Mouse (Mus musculus): ENCODE results near the gene Add2. TPM values are rescaled to one million over a fixed set of nuclear protein-coding genes. Genes with fewer than 3 reads are reported as not detected.

The Add2 gene
- polyA plus RNA-seq, 1 experiment, result 0.46 TPM

DNA sequence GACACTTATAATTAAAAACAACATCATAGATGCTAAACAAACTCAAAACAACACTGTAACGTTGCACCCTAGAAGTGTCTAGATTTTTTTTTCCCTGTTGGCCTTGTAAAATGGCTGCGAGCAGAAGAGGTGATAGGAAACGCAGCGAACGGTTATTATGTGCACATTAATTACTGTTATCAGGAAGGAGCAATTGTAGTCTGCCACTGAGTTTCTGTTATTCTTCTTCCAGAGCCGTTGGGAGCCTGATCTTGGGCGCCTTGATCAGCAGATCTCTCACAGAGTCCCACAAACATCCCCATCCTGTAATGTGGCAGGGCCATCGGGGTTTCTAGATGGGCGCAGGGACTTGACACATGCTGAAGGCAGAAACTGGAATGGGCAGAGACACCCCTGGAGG lies 137.9 kb downstream of the Add2 start:
- no peaks in the 10 kb centered on the region for H3K9me3 ChIP-seq
- H3K4me1 ChIP-seq, result no peaks in the 10 kb centered on the region
- TF ChIP-seq GATA1 (IDR thresholded peaks at IDR 0.05; ENCODE audit: borderline replicate concordance, low read length) (no peak), FLI1 (IDR thresholded peaks at IDR 0.05; ENCODE audit: low read length) (no peak)
- peaks cover 22% of the 10 kb centered on the region for H3K27me3 ChIP-seq (replicated peaks)
- H3K36me3 ChIP-seq (replicated peaks; ENCODE audit: low read length), result no peaks in the 10 kb centered on the region
- H3K4me3 ChIP-seq (replicated peaks), result no peak overlapping the region

DNA sequence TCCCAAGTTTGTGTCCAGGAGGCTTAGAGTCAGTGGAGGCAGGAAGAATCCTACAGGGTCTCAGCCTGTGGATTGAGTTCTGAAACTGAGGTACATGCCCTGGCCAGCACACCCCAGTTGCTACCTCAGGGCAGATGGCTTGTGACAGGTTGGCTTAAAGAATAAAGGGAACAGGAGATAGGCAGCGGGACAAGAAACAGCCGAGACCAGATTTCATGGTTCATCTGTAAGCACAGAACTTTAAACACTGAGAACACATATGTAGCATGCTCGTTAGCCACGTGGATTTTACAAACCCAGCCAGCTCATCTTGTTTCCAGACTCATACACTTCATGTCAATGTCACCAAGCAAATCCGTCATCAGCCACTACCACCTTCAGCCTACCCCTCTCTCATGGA lies 139.4 kb downstream of the Add2 start:
- H3K36me3 ChIP-seq (replicated peaks; ENCODE audit: low read length), result no peaks in the 10 kb centered on the region
- H3K9me3 ChIP-seq, result no peaks in the 10 kb centered on the region
- TF ChIP-seq FLI1 (IDR thresholded peaks at IDR 0.05; ENCODE audit: low read length) (no peak), GATA1 (IDR thresholded peaks at IDR 0.05; ENCODE audit: borderline replicate concordance, low read length) (no peak)
- H3K27me3 ChIP-seq (replicated peaks), result peaks cover 22% of the 10 kb centered on the region
- H3K4me1 ChIP-seq, result no peaks in the 10 kb centered on the region
- H3K4me3 ChIP-seq (replicated peaks), result no peak overlapping the region

- peaks cover 22% of the 10 kb centered on the region for H3K27me3 ChIP-seq (replicated peaks)
- no peaks in the 10 kb centered on the region for H3K4me1 ChIP-seq
- no peak overlapping the region for H3K4me3 ChIP-seq (replicated peaks)
- H3K9me3 ChIP-seq, result no peaks in the 10 kb centered on the region
- no peaks in the 10 kb centered on the region for H3K36me3 ChIP-seq (replicated peaks; ENCODE audit: low read length)
- no peak for TF ChIP-seq FLI1 (IDR thresholded peaks at IDR 0.05; ENCODE audit: low read length)
- TF ChIP-seq GATA1 (IDR thresholded peaks at IDR 0.05; ENCODE audit: borderline replicate concordance, low read length), result no peak
These were observed 140.7 kb downstream of the Add2 start for GRCm38 (mm10) chr6:86169166-86169565.

Other genes with a start within 250 kb of the Add2 start
- not detected in 2 replicates for gene Nat8f6, start 207.7 kb upstream of the Add2 start, polyA plus RNA-seq (2012; ENCODE audit: insufficient read depth, low replicate concordance)
- not detected in 2 replicates for gene Nat8f5, start 207.7 kb upstream of the Add2 start, polyA plus RNA-seq (2012; ENCODE audit: insufficient read depth, low replicate concordance)
- gene Nat8, start 196.6 kb upstream of the Add2 start, polyA plus RNA-seq (2012; ENCODE audit: insufficient read depth, low replicate concordance), result not detected in 2 replicates
- not detected in 2 replicates for gene Nat8f2, start 159.5 kb upstream of the Add2 start, polyA plus RNA-seq (2012; ENCODE audit: insufficient read depth, low replicate concordance)
- gene Nat8f4, start 123.8 kb upstream of the Add2 start, polyA plus RNA-seq (2012; ENCODE audit: insufficient read depth, low replicate concordance), result not detected in 2 replicates
- gene Tprkb, start 116.8 kb upstream of the Add2 start, polyA plus RNA-seq (2012; ENCODE audit: insufficient read depth, low replicate concordance), result 1.7 TPM in 1 of 2 replicates, not detected in the other
- 0.62 and 2.4 TPM in 2 replicates for gene Nat8f1, start 113.0 kb upstream of the Add2 start, polyA plus RNA-seq (2012; ENCODE audit: insufficient read depth, low replicate concordance)
- 2.6 and 22.9 TPM in 2 replicates for gene Dusp11, start 67.0 kb upstream of the Add2 start, polyA plus RNA-seq (2012; ENCODE audit: insufficient read depth, low replicate concordance)
- gene Figla, start 12.5 kb upstream of the Add2 start, polyA plus RNA-seq (2012; ENCODE audit: insufficient read depth, low replicate concordance), result not detected in 2 replicates
- not detected in 2 replicates for gene Tgfa, start 166.5 kb downstream of the Add2 start, polyA plus RNA-seq (2012; ENCODE audit: insufficient read depth, low replicate concordance)